Mouse (Mus musculus): ENCODE results near the gene Tspan9. TPM values are rescaled to one million over a fixed set of nuclear protein-coding genes. Genes with fewer than 3 reads are reported as not detected.

Tspan9 gene
- polyA plus RNA-seq, 1 experiment from 2014 or later = 32.7 TPM

DNA sequence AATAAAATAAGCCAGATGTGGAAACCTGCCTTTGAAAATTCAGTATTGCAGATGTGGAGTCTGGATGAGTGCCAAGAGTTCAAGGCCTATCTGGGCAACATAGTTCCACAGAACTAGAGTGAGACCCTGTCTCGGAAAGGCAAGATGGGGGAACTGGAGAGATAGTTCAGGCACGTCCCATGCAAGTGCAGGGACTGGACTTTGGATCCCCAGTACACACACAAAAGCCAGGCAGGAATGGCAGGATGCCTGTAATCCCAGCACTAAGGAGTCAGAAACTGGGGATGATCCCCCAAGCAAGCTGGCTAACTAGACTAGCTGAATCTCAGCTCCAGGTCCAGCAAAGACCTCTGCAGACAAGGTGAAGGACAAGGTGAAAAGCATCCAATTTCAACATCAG lies 12.5 kb upstream of the Tspan9 start:
- Histone ChIP-seq H3K4me2 (no peak overlapping the region), H3K9me3 (no peaks in the 10 kb centered on the region), H3K9ac (no peak overlapping the region), H3K4me1 (replicated peaks) (peaks cover 9% of the 10 kb centered on the region), H3K36me3 (no peaks in the 10 kb centered on the region), H3K27me3 (no peaks in the 10 kb centered on the region), H3K4me3 (no peak overlapping the region), H3K27ac (no peak overlapping the region)
- WGBS = 85% methylated on average over 2 of the region's 2 CpGs
- no peak for ATAC-seq (ENCODE audit: low FRiP score)

GRCm38 (mm10) chr6:128145765-128146164 lies 2.4 kb upstream of the Tspan9 start:
- Histone ChIP-seq H3K27ac (no peak overlapping the region), H3K27me3 (0 out of 2 replicates have a peak, but pooled peaks cover 9% of the 10 kb centered on the region), H3K9ac (no peak overlapping the region), H3K9me3 (no peaks in the 10 kb centered on the region), H3K4me1 (replicated peaks) (peaks cover 19% of the 10 kb centered on the region), H3K4me2 (no peak overlapping the region), H3K36me3 (no peaks in the 10 kb centered on the region), H3K4me3 (no peak overlapping the region)
- ATAC-seq (ENCODE audit: low FRiP score) = no peak
- 62% methylated on average over 6 of the region's 6 CpGs for WGBS

GRCm38 (mm10) chr6:128142369-128143278 lies 770 bp downstream of the Tspan9 start:
- peak overlapping the region; percentile 85 for H3K4me2 ChIP-seq
- WGBS = 4% methylated on average over 20 of the region's 20 CpGs
- no peaks in the 10 kb centered on the region for H3K9me3 ChIP-seq
- peak overlapping the region; percentile 67; the same call in 1 of the 2 replicates for H3K27ac ChIP-seq
- no peaks in the 10 kb centered on the region for H3K36me3 ChIP-seq
- peaks cover 19% of the 10 kb centered on the region for H3K4me1 ChIP-seq (replicated peaks)
- peak; percentile 65 for ATAC-seq (ENCODE audit: low FRiP score)
- peak overlapping the region; percentile 76 for H3K9ac ChIP-seq
- H3K27me3 ChIP-seq = 0 out of 2 replicates have a peak, but pooled peaks cover 9% of the 10 kb centered on the region
- peak overlapping the region; percentile 62 for H3K4me3 ChIP-seq

- no peak overlapping the region for H3K4me2 ChIP-seq
- no peak overlapping the region for H3K27ac ChIP-seq
- peaks cover 23% of the 10 kb centered on the region for H3K4me1 ChIP-seq (replicated peaks)
- 0 out of 2 replicates have a peak, but pooled peaks cover 9% of the 10 kb centered on the region for H3K27me3 ChIP-seq
- H3K4me3 ChIP-seq = no peak overlapping the region
- 73% methylated on average over 6 of the region's 6 CpGs for WGBS
- H3K9ac ChIP-seq = no peak overlapping the region
- H3K9me3 ChIP-seq = no peaks in the 10 kb centered on the region
- no peak for ATAC-seq (ENCODE audit: low FRiP score)
- no peaks in the 10 kb centered on the region for H3K36me3 ChIP-seq
Measured at GRCm38 (mm10) chr6:128140724-128141123, 2.7 kb downstream of the Tspan9 start.

DNA sequence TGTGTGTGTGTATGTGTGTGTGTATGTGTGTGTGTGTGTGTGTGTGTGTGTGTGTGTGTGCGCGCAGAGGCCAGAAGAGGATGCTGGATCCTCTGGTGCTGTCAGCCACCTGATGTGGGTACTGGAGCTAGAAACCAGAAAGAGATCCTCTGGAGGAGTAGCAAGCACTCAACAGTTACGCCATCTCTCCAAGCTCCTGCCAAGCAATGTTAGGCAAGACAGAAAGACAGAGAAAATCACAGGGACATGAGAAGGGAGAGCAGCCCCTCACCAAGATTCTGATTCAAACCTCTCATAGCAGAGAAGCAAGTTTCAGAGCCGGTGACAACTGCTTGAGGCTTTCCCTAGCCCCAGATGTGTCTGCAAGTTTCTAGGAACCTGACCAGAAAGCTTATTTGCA lies 5.5 kb downstream of the Tspan9 start:
- no peak for ATAC-seq (ENCODE audit: low FRiP score)
- no peak overlapping the region for H3K4me2 ChIP-seq
- no peak overlapping the region for H3K9ac ChIP-seq
- no peak overlapping the region for H3K27ac ChIP-seq
- H3K27me3 ChIP-seq = no peaks in the 10 kb centered on the region
- H3K4me1 ChIP-seq (replicated peaks) = peaks cover 27% of the 10 kb centered on the region
- no peaks in the 10 kb centered on the region for H3K9me3 ChIP-seq
- no peaks in the 10 kb centered on the region for H3K36me3 ChIP-seq
- 93% methylated on average over 4 of the region's 4 CpGs for WGBS
- H3K4me3 ChIP-seq = no peak overlapping the region

DNA sequence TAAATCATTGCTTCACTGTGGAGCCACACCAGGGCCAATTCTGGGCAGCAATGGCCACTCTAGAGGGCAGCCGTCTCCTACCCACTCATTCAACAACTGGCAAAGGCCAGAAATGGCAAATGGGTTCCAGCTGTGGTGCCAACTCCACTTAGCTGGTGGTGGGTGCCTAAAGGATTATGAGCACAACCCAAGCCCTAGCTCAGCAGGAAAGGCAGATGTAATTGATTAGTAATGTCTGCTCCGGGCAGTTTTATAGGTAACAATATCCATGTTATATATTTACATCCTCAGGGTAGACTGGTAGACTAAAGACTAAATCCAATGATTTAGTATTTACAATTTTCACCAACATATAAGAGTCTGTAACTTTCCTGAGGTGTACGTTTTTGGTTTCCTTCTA lies 6.7 kb downstream of the Tspan9 start:
- 90% methylated on average over 3 of the region's 3 CpGs for WGBS
- Histone ChIP-seq H3K36me3 (no peaks in the 10 kb centered on the region), H3K4me2 (no peak overlapping the region), H3K4me3 (no peak overlapping the region), H3K9me3 (no peaks in the 10 kb centered on the region), H3K27me3 (no peaks in the 10 kb centered on the region), H3K9ac (no peak overlapping the region), H3K27ac (no peak overlapping the region), H3K4me1 (replicated peaks) (peaks cover 22% of the 10 kb centered on the region)
- no peak for ATAC-seq (ENCODE audit: low FRiP score)

- 39% methylated on average over 5 of the region's 5 CpGs for WGBS
- H3K4me1 ChIP-seq (replicated peaks) = peaks cover 31% of the 10 kb centered on the region
- ATAC-seq (ENCODE audit: low FRiP score) = no peak
Measured at GRCm38 (mm10) chr6:128135459-128135858, 7.9 kb downstream of the Tspan9 start.

GRCm38 (mm10) chr6:128135006-128135405 lies 8.4 kb downstream of the Tspan9 start:
- no peak for ATAC-seq (ENCODE audit: low FRiP score)
- no peaks in the 10 kb centered on the region for H3K36me3 ChIP-seq
- H3K4me3 ChIP-seq = no peak overlapping the region
- no peaks in the 10 kb centered on the region for H3K27me3 ChIP-seq
- H3K9me3 ChIP-seq = no peaks in the 10 kb centered on the region
- WGBS = 76% methylated on average over 5 of the region's 5 CpGs
- H3K4me2 ChIP-seq = no peak overlapping the region
- H3K4me1 ChIP-seq (replicated peaks) = peaks cover 32% of the 10 kb centered on the region
- H3K27ac ChIP-seq = no peak overlapping the region
- no peak overlapping the region for H3K9ac ChIP-seq

More at GRCm38 (mm10) chr6:128135459-128135858, 7.9 kb downstream of the Tspan9 start:
- H3K4me3 ChIP-seq = no peak overlapping the region
- H3K4me2 ChIP-seq = no peak overlapping the region
- H3K9ac ChIP-seq = no peak overlapping the region
- H3K36me3 ChIP-seq = no peaks in the 10 kb centered on the region
- H3K27ac ChIP-seq = no peak overlapping the region
- no peaks in the 10 kb centered on the region for H3K9me3 ChIP-seq
- no peaks in the 10 kb centered on the region for H3K27me3 ChIP-seq

- Histone ChIP-seq H3K4me2 (no peak overlapping the region), H3K9ac (no peak overlapping the region), H3K4me1 (replicated peaks) (peaks cover 37% of the 10 kb centered on the region), H3K27ac (0 out of 2 replicates have a peak overlapping the region, but pooled peaks have one; percentile 23), H3K36me3 (no peaks in the 10 kb centered on the region), H3K27me3 (no peaks in the 10 kb centered on the region), H3K9me3 (no peaks in the 10 kb centered on the region), H3K4me3 (no peak overlapping the region)
- ATAC-seq (ENCODE audit: low FRiP score) = no peak
- WGBS = 21% methylated on average over 8 of the region's 8 CpGs
Measured at GRCm38 (mm10) chr6:128134196-128134924, 9.0 kb downstream of the Tspan9 start.

DNA sequence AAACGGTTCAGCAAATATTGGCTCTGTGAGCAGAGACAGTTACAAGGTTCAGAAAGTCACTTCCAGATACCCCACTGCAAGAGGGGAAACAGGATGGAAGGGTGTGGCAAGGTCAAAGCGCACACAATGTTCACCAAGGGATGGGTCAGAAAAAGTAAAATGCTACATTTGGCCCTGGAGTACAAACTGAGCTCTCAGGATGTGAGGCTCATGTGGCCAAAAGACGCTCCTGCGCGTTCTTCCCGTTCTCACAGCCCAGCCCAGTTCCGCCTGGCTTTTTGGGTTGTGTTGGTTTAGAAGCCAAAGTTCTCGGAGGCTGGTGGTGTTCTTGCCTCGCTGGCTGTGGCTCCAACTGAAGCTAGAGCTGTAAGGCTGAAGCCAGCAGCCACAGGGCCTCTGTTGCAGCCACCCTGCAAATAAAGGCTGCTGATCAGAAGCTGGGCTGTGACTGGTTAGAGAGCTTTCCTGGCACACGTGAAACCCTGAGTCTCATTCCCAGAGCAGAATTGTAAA lies 9.7 kb downstream of the Tspan9 start:
- 65% methylated on average over 10 of the region's 10 CpGs for WGBS
- Histone ChIP-seq H3K4me3 (no peak overlapping the region), H3K27me3 (no peaks in the 10 kb centered on the region), H3K4me1 (replicated peaks) (peaks cover 43% of the 10 kb centered on the region), H3K9ac (no peak overlapping the region), H3K36me3 (no peaks in the 10 kb centered on the region), H3K4me2 (no peak overlapping the region), H3K9me3 (no peaks in the 10 kb centered on the region), H3K27ac (0 out of 2 replicates have a peak overlapping the region, but pooled peaks have one; percentile 23)
- no peak for ATAC-seq (ENCODE audit: low FRiP score)

- H3K4me1 ChIP-seq (replicated peaks) = peaks cover 45% of the 10 kb centered on the region
- 87% methylated on average over 6 of the region's 6 CpGs for WGBS
- H3K27ac ChIP-seq = peak overlapping the region; percentile 15; the same call in 1 of the 2 replicates
- no peak for ATAC-seq (ENCODE audit: low FRiP score)
- no peaks in the 10 kb centered on the region for H3K36me3 ChIP-seq
- no peak overlapping the region for H3K4me3 ChIP-seq
- no peak overlapping the region for H3K4me2 ChIP-seq
- no peak overlapping the region for H3K9ac ChIP-seq
- H3K27me3 ChIP-seq = no peaks in the 10 kb centered on the region
- no peaks in the 10 kb centered on the region for H3K9me3 ChIP-seq
Measured at GRCm38 (mm10) chr6:128132581-128132980, 10.8 kb downstream of the Tspan9 start.

DNA sequence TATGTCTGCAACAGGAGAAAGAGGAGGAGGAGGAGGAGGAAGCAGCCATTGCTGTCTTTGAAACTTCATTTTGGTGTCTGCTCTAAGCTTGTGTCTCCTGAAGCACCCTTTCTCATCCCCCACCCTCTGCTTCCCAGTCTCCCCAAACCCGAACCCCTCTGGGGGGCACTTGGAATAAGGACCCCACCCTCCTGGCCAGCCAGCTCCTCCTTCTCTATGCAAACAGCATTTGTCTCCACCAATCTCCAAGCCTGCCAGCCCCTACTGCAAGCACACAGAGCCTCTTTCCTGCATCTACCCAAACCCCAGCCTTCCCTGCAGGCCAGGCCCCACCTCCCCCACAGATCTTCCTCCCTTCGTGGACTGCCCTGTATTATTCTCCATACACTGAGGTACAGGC lies 12.0 kb downstream of the Tspan9 start:
- Histone ChIP-seq H3K9ac (no peak overlapping the region; the same call in 1 of the 2 replicates), H3K36me3 (no peaks in the 10 kb centered on the region), H3K27me3 (no peaks in the 10 kb centered on the region), H3K27ac (peak overlapping the region; percentile 23; the same call in 1 of the 2 replicates), H3K4me2 (no peak overlapping the region), H3K9me3 (no peaks in the 10 kb centered on the region), H3K4me3 (no peak overlapping the region), H3K4me1 (replicated peaks) (peaks cover 53% of the 10 kb centered on the region)
- ATAC-seq (ENCODE audit: low FRiP score) = 0 out of 2 replicates have a peak, but pooled peaks have one; percentile 18
- 54% methylated on average over 2 of the region's 2 CpGs for whole genome bisulfite sequencing
